Mouse (Mus musculus) CH12.LX (cell line): ENCODE results near the gene Mrtfa. TPM values are rescaled to one million over a fixed set of nuclear protein-coding genes. Genes with fewer than 3 reads are reported as not detected.

Experiments used
- DNase-seq: peaks from one replicate; pipeline ENCODE4 v3.0.0-alpha.2; 2013; ENCODE audit errors: extremely low read depth
- H3K27ac ChIP-seq: 2 replicates; pipeline ENCODE4 v1.5.1; 2012; ENCODE audit warnings: low read depth, mild to moderate bottlenecking, control low read depth, moderate library complexity; ENCODE audit not compliant: insufficient read depth
- H3K27me3 ChIP-seq: replicated peaks from 2 replicates; pipeline ENCODE3; 2012; ENCODE audit warnings: inconsistent platforms
- H3K36me3 ChIP-seq, 2 experiments: replicated peaks in 1 of 2; 2 replicates each; pipeline versions ENCODE3 to v1.6.1; 2012; ENCODE audit warnings: inconsistent platforms in 1 of 2, low read length in 1 of 2, mild to moderate bottlenecking in 1 of 2, mixed read lengths in 1 of 2, moderate library complexity in 1 of 2; ENCODE audit not compliant: control insufficient read depth in 1 of 2, insufficient read depth in 1 of 2
- H3K4me1 ChIP-seq, 2 experiments: 2 replicates each; pipeline ENCODE4 v1.6.1; 2012; ENCODE audit warnings: inconsistent platforms in 1 of 2, moderate library complexity in 1 of 2; ENCODE audit not compliant: insufficient read depth in 2 of 2, control insufficient read depth in 1 of 2
- H3K4me2 ChIP-seq: 2 replicates; pipeline ENCODE4 v1.6.1; 2012; ENCODE audit warnings: low read depth, mild to moderate bottlenecking, control low read depth; ENCODE audit not compliant: poor library complexity, insufficient read depth, severe bottlenecking
- H3K4me3 ChIP-seq, 3 experiments: fragments of 150-350 bp in 1 of 3; sonication (generic) in 1 of 3; replicated peaks in 1 of 3; 2 replicates each; pipeline versions ENCODE3 to v1.5.1; 2011 to 2012; ENCODE audit warnings: low read depth in 2 of 3, low read length in 2 of 3, mild to moderate bottlenecking in 2 of 3, moderate library complexity in 2 of 3, control low read depth in 1 of 3, improper control_type of control experiment in 1 of 3, inconsistent platforms in 1 of 3, mixed read lengths in 1 of 3; ENCODE audit not compliant: poor library complexity in 1 of 3
- H3K79me2 ChIP-seq: replicated peaks from 2 replicates; pipeline ENCODE4 v1.6.1; 2012; ENCODE audit warnings: mild to moderate bottlenecking, moderate library complexity; ENCODE audit not compliant: control insufficient read depth, poor library complexity, insufficient read depth, severe bottlenecking; ENCODE audit errors: extremely low read depth
- H3K9ac ChIP-seq: 2 replicates; pipeline ENCODE4 v1.6.1; 2012; ENCODE audit warnings: low read depth, mild to moderate bottlenecking, control low read depth, moderate library complexity; ENCODE audit not compliant: insufficient read depth
- H3K9me3 ChIP-seq: replicated peaks from 2 replicates; pipeline ENCODE3; 2012; ENCODE audit warnings: low read length, inconsistent platforms, mixed read lengths
- BHLHE40 ChIP-seq: IDR thresholded peaks from 2 replicates; pipeline ENCODE4 v1.6.1; 2011; ENCODE audit warnings: mild to moderate bottlenecking, low read depth, low read length, improper control_type of control experiment
- E2F4 ChIP-seq: IDR thresholded peaks from 2 replicates; pipeline ENCODE4 v1.6.1; 2011; ENCODE audit warnings: low read depth, low read length, improper control_type of control experiment; ENCODE audit not compliant: insufficient replicate concordance
- ELF1 ChIP-seq: IDR thresholded peaks from 2 replicates; pipeline ENCODE4 v1.6.1; 2014; ENCODE audit warnings: low read depth, mild to moderate bottlenecking, inconsistent platforms, low read length, improper control_type of control experiment
- IRF4 ChIP-seq: IDR thresholded peaks from 2 replicates; pipeline ENCODE4 v1.6.1; 2014; ENCODE audit warnings: low read depth, mild to moderate bottlenecking, inconsistent platforms, low read length, improper control_type of control experiment
- JUND ChIP-seq: conservative IDR thresholded peaks from 2 replicates; pipeline ENCODE4 v1.6.1; 2011; ENCODE audit warnings: low read depth, low read length, improper control_type of control experiment
- KAT2A ChIP-seq: IDR thresholded peaks from 2 replicates; pipeline ENCODE4 v1.6.1; 2012; ENCODE audit warnings: low read length, improper control_type of control experiment, inconsistent platforms; ENCODE audit not compliant: insufficient replicate concordance
- MEF2A ChIP-seq: IDR thresholded peaks from 2 replicates; pipeline ENCODE4 v1.6.1; 2014; ENCODE audit warnings: low read depth, mild to moderate bottlenecking, inconsistent platforms, low read length, improper control_type of control experiment, borderline replicate concordance
- MYC ChIP-seq: IDR thresholded peaks from 2 replicates; pipeline ENCODE4 v1.6.1; 2011; ENCODE audit warnings: low read depth, mild to moderate bottlenecking, improper control_type of control experiment, low read length
- PAX5 ChIP-seq: IDR thresholded peaks from 2 replicates; pipeline ENCODE4 v1.6.1; 2012; ENCODE audit warnings: low read length, inconsistent platforms, mixed read lengths
- POLR2A ChIP-seq: IDR thresholded peaks from 2 replicates; pipeline ENCODE4 v1.6.1; 2011; ENCODE audit warnings: low read depth, mild to moderate bottlenecking, improper control_type of control experiment, low read length
- TBP ChIP-seq: conservative IDR thresholded peaks from 2 replicates; pipeline ENCODE4 v1.6.1; 2011; ENCODE audit warnings: low read depth, low read length, improper control_type of control experiment
- TCF12 ChIP-seq: IDR thresholded peaks from 2 replicates; pipeline ENCODE4 v1.6.1; 2014; ENCODE audit warnings: low read depth, mild to moderate bottlenecking, inconsistent platforms, low read length, improper control_type of control experiment
- ZC3H11A ChIP-seq: IDR thresholded peaks from 2 replicates; pipeline ENCODE4 v1.6.1; 2012; ENCODE audit warnings: low read depth, mild to moderate bottlenecking, inconsistent platforms, low read length, improper control_type of control experiment
- ZKSCAN1 ChIP-seq: IDR thresholded peaks from 2 replicates; pipeline ENCODE4 v1.6.1; 2012; ENCODE audit warnings: low read depth, inconsistent platforms, low read length, improper control_type of control experiment, borderline replicate concordance
- ZNF384 ChIP-seq: IDR thresholded peaks from 2 replicates; pipeline ENCODE4 v1.6.1; 2012; ENCODE audit warnings: low read depth, low read length, improper control_type of control experiment, inconsistent platforms
- dilution Hi-C: fragments of 300-500 bp; cut with MboI; formaldehyde crosslinking; loops from 2 replicates; pipeline ENCODE4 v1.14.3; 2020; ENCODE audit warnings: low sequenced_read_pairs; ENCODE audit not compliant: extremely low pct_unique_long_range_greater_than_20kb, extremely low pct_ligation_motif_present
- in situ Hi-C: fragments of 300-500 bp; cut with MboI; formaldehyde crosslinking; loops from 3 replicates; pipeline ENCODE4 v1.14.3; 2019; ENCODE audit warnings: low sequenced_read_pairs, low pct_ligation_motif_present, low pct_unique_long_range_greater_than_20kb, mixed read lengths
- polyA plus RNA-seq: library from polyadenylated mRNA; unstranded; fragments of >175 nt; gene quantifications from 2 replicates; pipeline ENCODE4 v1.2.1, GENCODE M21; 2012; ENCODE audit warnings: low read depth; ENCODE audit not compliant: insufficient read length
- total RNA-seq, 2 experiments: library from RNA; depleted of rRNA; stranded (reverse); fragments of 300-350 nt in 1 of 2; fragments of >200 nt in 1 of 2; gene quantifications; 2 replicates each; pipeline ENCODE4 v1.2.3; 2012 to 2014

Gene Mrtfa
- total and polyA plus RNA-seq, 3 experiments, result 4.6 to 23.2 (median 8.2) TPM

- dilution Hi-C loops, result no loop called here
- TF ChIP-seq MYC (no peak), ELF1 (no peak), ZC3H11A (no peak), PAX5 (no peak), POLR2A (no peak), ZNF384 (no peak), TBP (no peak), BHLHE40 (no peak), TCF12 (no peak), KAT2A (no peak), ZKSCAN1 (no peak), E2F4 (no peak)
- TF ChIP-seq, all 38 proteins: peak for 0
- Histone ChIP-seq H3K4me2 (no peak overlapping the region), H3K9ac (no peak overlapping the region), H3K36me3 (peaks cover 0 to 10% of the 10 kb centered on the region in 2 experiments), H3K79me2 (no peaks in the 10 kb centered on the region), H3K4me3 (no peak overlapping the region), H3K4me1 (no peaks in the 10 kb centered on the region), H3K27ac (no peak overlapping the region), H3K9me3 (no peaks in the 10 kb centered on the region), H3K27me3 (no peaks in the 10 kb centered on the region)
- in situ Hi-C loops, result no loop called here
- no peak for DNase-seq
Observed at GRCm38 (mm10) chr15:81164560-81165310, 25.8 kb downstream of the Mrtfa start.

DNA sequence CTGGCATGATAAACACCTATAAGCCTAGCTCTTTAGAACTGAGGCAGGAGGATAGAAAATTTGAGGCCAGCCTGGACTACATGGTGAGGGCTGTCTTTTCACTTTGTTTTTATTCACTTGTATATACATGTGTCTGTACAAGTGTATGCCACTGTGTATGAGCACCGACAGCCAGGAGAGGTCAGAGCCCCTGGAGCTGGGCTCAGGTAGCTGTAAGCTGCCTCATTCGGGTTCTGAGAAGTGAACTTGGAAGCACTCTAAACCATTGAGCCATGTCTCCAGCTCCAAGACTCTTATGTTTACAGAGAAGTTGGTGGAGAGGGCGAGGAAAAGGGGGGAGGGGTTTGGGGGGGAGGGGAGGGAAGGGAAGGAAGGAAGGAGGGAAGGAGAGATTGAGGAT, 29.0 kb downstream of the Mrtfa start:
- peaks cover 0 to 14% of the 10 kb centered on the region in 2 experiments; a peak in 2 of 4 replicates for H3K4me1 ChIP-seq
- no peaks in the 10 kb centered on the region for H3K27me3 ChIP-seq
- H3K9ac ChIP-seq, result no peak overlapping the region
- dilution Hi-C loops, result no loop called here
- H3K36me3 ChIP-seq, result peaks cover 0 to 11% of the 10 kb centered on the region in 2 experiments
- H3K4me3 ChIP-seq, result no peak overlapping the region
- TF ChIP-seq MYC (no peak), IRF4 (no peak), BHLHE40 (no peak), MEF2A (no peak), JUND (no peak)
- DNase-seq, result no peak
- no peak overlapping the region for H3K27ac ChIP-seq
- in situ Hi-C loops, result no loop called here
- H3K4me2 ChIP-seq, result no peak overlapping the region
- no peaks in the 10 kb centered on the region for H3K9me3 ChIP-seq
- no peaks in the 10 kb centered on the region for H3K79me2 ChIP-seq
